Mouse (Mus musculus): Measurements from ENCODE around the gene Fgfr2.

The Fgfr2 gene

GRCm38 (mm10) chr7:132272984-132273383, 850.2 kb downstream of the Fgfr2 start:
- no peak for DNase-seq (ENCODE audit: extremely low read depth, insufficient read length, low spot score)

- DNase-seq (ENCODE audit: extremely low read depth, insufficient read length, low spot score) = no peak
These were observed 852.8 kb downstream of the Fgfr2 start for GRCm38 (mm10) chr7:132270364-132270763.

GRCm38 (mm10) chr7:132269661-132270060, 853.5 kb downstream of the Fgfr2 start:
- no peak for DNase-seq (ENCODE audit: extremely low read depth, insufficient read length, low spot score)

DNA sequence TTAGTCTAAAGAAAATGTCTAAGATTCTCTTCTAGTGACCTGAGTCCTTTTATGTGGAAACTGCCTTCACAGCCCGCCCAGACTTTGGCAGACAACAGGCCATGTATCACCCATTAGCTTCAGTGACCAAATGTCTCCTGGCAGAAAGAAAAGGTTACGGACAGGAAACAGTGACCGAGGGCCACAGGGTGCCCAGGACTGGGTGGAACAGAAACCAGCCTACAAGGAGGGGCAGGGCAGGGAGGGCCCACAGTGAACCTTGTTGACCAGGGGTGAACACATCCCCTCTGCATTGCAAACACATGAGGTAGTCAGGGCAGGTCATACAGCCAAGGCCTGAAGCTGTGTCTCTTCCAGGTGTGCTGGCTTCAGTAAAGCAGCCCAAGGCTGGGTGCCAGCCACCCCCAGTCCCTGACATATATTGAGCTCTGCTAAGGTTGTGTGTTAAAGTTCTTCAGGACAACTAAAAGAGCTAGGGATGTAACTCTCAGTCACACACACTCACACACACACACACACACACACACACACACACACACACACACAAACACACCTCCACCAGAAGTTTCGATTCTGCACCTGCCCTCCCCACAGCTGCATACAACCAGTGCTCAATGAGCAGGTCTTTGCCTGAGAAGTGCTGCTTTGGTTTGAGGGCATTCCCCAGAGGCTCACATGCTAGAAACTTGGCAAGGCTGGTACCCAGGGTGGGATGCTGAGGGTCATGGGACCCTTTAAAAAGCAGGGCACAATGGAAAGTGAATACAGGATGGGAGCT, 855.2 kb downstream of the Fgfr2 start:
- no peak for DNase-seq (ENCODE audit: extremely low read depth, insufficient read length, low spot score)

DNA sequence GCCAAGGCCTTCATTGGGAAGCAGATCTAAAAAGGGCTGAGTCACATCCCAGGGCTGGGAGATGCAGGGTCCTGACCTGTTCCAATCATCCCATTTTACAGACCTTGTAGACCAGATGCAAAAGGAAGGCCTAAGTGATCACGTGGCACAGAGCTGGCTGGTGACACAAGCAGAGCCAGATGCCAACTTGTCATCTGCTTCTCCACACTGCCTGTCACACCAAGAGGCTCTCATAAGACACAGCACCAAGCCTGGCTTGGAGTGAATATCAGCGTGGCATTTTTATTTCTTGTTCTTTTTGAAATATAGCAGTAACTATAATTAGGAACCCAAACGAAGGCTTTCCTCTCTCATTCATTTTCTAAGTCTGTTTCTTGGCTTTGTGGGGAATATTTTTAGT, 858.4 kb downstream of the Fgfr2 start:
- DNase-seq (ENCODE audit: extremely low read depth, insufficient read length, low spot score) = no peak

GRCm38 (mm10) chr7:132263186-132263585, 860.0 kb downstream of the Fgfr2 start:
- no peak for DNase-seq (ENCODE audit: extremely low read depth, insufficient read length, low spot score)

GRCm38 (mm10) chr7:132262696-132263095, 860.5 kb downstream of the Fgfr2 start:
- no peak for DNase-seq (ENCODE audit: extremely low read depth, insufficient read length, low spot score)

- DNase-seq (ENCODE audit: extremely low read depth, insufficient read length, low spot score) = no peak
These were observed 861.3 kb downstream of the Fgfr2 start for GRCm38 (mm10) chr7:132261885-132262284.

- no peak for DNase-seq (ENCODE audit: extremely low read depth, insufficient read length, low spot score)
These were observed 862.5 kb downstream of the Fgfr2 start for GRCm38 (mm10) chr7:132260632-132261031.

- no peak for DNase-seq (ENCODE audit: extremely low read depth, insufficient read length, low spot score)
These were observed 864.3 kb downstream of the Fgfr2 start for GRCm38 (mm10) chr7:132258817-132259216.

GRCm38 (mm10) chr7:132258216-132258615, 864.9 kb downstream of the Fgfr2 start:
- no peak for DNase-seq (ENCODE audit: extremely low read depth, insufficient read length, low spot score)

DNA sequence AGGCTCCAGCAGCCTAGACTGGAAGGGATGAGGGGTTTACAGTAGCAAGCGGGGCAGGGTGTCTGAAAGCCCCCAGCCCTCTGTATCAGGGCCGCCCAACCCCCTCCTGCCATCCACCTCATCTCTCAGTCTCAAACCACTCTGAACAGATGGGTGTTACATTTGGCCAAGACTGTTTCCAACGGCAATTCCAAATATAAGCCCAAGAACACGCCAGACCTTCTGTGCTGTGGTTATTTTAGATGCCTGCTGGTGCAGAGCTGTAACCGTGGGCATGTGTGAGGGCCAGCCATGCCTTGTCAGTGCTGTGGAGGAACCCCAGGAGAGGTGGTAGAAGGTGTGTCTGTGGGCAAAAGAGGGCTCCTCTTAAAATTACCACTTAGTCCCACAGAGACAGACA, 869.6 kb downstream of the Fgfr2 start:
- DNase-seq (ENCODE audit: extremely low read depth, insufficient read length, low spot score) = no peak

DNA sequence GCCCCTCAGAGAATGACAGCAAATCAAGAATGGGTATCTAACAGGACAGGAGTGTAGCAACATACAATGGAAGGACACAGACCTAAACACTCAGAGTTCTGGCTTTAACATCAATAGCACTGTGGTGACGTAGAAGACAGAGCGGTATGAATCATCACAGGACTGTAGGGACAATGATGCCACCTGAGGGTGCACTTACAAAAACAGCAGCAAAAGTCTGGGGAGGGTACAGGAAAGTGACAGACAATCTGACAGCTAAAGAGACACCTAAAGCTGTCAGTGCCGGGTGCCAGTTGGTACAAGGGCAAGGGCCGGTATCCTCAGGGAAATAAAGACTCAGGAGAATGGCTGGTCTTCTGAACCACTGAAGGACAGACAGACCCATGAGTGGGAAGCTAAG, 870.1 kb downstream of the Fgfr2 start:
- no peak for DNase-seq (ENCODE audit: extremely low read depth, insufficient read length, low spot score)

- no peak for DNase-seq (ENCODE audit: extremely low read depth, insufficient read length, low spot score)
These were observed 873.5 kb downstream of the Fgfr2 start for GRCm38 (mm10) chr7:132249563-132250119.

DNA sequence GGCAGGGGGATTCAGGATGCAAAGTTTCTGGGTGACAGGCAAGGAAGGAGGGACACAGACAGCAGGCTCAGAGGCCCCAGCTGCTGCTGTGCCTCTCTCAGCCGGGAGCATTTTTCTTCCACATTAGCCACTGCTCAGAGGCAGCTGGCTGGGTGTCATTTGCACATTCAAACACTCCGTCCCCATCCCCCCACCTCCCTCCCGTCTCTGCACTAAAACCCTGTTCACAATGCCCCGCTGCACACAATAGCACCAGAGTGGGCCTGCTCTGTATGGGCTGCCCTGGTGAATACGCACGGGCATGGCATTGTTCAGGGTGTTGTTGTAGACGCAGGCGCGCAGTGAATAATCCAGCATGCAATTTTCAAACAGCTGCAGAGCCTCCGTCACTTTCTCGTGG, 875.6 kb downstream of the Fgfr2 start:
- no peak for DNase-seq (ENCODE audit: extremely low read depth, insufficient read length, low spot score)

GRCm38 (mm10) chr7:132247091-132247490, 876.1 kb downstream of the Fgfr2 start:
- DNase-seq (ENCODE audit: extremely low read depth, insufficient read length, low spot score) = no peak

- no peak for DNase-seq (ENCODE audit: extremely low read depth, insufficient read length, low spot score)
These were observed 877.4 kb downstream of the Fgfr2 start for GRCm38 (mm10) chr7:132245730-132246129.

DNA sequence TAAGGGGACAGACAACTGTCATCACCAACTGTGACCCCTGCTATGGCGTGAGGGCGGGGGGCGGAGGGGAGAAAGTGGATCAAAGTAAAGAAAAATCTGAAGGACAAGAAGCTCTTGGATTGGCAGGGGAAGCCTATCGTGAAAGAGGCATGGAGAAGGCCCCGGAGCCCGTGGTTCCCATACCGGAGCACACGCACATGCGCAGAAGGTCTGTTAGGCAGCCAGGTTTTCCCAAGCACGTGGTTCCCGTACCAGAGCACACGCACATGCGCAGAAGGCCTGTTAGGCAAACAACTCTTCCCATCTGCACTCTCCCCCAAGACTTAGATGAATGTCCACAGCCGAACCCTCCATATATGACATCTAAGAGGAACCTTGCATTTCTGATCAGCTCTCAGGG, 878.5 kb downstream of the Fgfr2 start:
- DNase-seq (ENCODE audit: extremely low read depth, insufficient read length, low spot score) = no peak

DNA sequence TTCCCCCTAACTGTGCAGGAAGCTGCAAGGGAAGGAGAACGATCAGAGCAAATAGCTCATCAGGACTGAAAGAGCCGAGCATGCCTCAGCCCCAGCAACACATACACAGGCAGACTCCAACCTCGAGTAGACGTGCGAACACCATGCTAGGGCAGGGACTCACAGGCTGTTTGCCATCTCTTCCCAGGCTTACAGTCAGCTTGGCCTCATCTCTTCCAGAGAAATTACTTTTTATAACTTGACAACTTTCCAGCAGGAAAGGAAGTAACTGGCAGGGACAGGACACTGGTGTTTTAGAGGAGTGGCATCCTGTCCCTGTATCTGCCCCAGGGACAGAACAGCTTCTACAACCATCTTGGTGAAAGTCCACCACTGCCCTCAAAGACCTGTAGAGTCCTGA, 879.9 kb downstream of the Fgfr2 start:
- no peak for DNase-seq (ENCODE audit: extremely low read depth, insufficient read length, low spot score)

- no peak for DNase-seq (ENCODE audit: extremely low read depth, insufficient read length, low spot score)
These were observed 880.5 kb downstream of the Fgfr2 start for GRCm38 (mm10) chr7:132242617-132243141.

DNA sequence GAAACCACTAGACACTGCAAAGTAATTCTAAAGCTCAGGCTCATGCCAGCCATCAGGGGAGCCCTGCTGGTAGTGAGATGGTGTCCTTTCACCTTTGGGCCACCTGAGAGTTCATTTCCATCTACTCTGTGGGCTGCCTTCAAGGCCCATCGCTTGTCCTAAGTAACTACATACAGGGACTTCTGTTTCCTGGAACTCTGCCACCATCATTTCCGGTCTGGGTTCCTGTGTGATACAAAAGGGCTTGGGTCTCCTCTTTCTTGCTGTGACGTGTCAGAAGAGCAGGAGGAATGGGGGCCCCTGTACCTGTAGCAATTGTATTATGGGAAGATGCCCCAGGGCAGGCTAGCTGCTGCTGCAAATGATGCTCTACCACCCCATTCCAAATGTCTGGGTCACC, 884.2 kb downstream of the Fgfr2 start:
- no peak for DNase-seq (ENCODE audit: extremely low read depth, insufficient read length, low spot score)

DNA sequence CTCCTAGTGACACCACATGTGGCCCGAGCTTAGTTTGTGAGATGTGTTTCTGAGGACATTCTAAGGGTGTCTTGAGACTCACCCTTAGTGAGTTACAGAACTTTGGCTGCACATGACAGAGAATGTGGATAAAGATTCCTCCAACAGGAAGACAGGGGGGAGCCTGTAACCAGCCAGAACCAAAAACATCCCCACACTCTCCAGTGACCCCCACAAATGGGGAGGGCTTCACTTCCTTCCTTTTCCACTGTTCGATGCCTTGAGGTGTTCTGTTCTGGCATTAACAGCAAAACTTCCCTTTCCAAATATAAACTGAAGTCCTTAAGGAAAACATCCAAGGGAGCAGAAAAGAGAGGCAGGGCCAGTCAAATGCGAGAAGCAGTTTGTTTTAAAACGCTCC, 886.0 kb downstream of the Fgfr2 start:
- no peak for DNase-seq (ENCODE audit: extremely low read depth, insufficient read length, low spot score)
